Comparison of ENCODE assay signal across 15 mouse cellular contexts in genomic region chr13:92722389-92722788, GRCm38 (mm10).
A peak's percentile ranks its signal among the peaks of the same experiment; 100 is the strongest.
DNase-seq lines count a peak whose midpoint lies in the region; ATAC-seq and TF ChIP-seq lines count a peak whose summit lies in the region.
"Had no signal": no experiment of that assay in that cellular context is flagged by ENCODE, and none has a peak within 500 bp of the region (broad histone marks: within the 10 kb centered on the region; RNA-seq: fewer than 3 reads in every experiment).

No protein-coding gene starts in this region.

- no peak overlapping the region for H3K9ac ChIP-seq in liver, embryonic 13.5 days
- no peak overlapping the region for H3K9ac ChIP-seq in intestine, postnatal 0 days (ENCODE audit: low read depth, low read length)
- H3K9ac ChIP-seq: liver, embryonic 15.5 days; neural tube, embryonic 12.5 days had no signal

- H3K36me3 ChIP-seq in liver, embryonic 13.5 days = no peaks in the 10 kb centered on the region
- no peaks in the 10 kb centered on the region for H3K36me3 ChIP-seq in intestine, postnatal 0 days (ENCODE audit: control insufficient read depth, insufficient read depth)
- H3K36me3 ChIP-seq: liver, embryonic 15.5 days; neural tube, embryonic 12.5 days had no signal

- H3K27me3 ChIP-seq in liver, embryonic 13.5 days = no peaks in the 10 kb centered on the region
- H3K27me3 ChIP-seq in intestine, postnatal 0 days (replicated peaks; ENCODE audit: control insufficient read depth, insufficient read depth, low read length) = no peaks in the 10 kb centered on the region
- H3K27me3 ChIP-seq: liver, embryonic 15.5 days; neural tube, embryonic 12.5 days had no signal

- H3K27ac ChIP-seq in liver, embryonic 13.5 days = no peak overlapping the region
- no peak overlapping the region for H3K27ac ChIP-seq in intestine, postnatal 0 days (ENCODE audit: low read depth, low read length)
- H3K27ac ChIP-seq: kidney, postnatal 0 days; liver, embryonic 15.5 days; neural tube, embryonic 12.5 days had no signal

- H3K4me2 ChIP-seq in liver, embryonic 13.5 days = no peak overlapping the region
- H3K4me2 ChIP-seq in intestine, postnatal 0 days (replicated peaks; ENCODE audit: low read depth) = no peak overlapping the region
- H3K4me2 ChIP-seq: liver, embryonic 15.5 days; neural tube, embryonic 12.5 days had no signal

- DNase-seq in liver, embryonic 13.5 days = no peak
- DNase-seq in liver = no peak
- DNase-seq in thymus, postnatal 0 days (ENCODE audit: low spot score) = peak; percentile 41
- no peak for DNase-seq in thymus, postnatal 4 days
- no peak for DNase-seq in cerebellum, adult 11 months
- DNase-seq in right cerebral cortex, postnatal 14 days = no peak
- DNase-seq: cerebellum, adult 9-11 months; layer of hippocampus, adult 9-11 months; midbrain, embryonic 14.5 days had no signal

- TF ChIP-seq CTCF in intestine, postnatal 0 days (IDR thresholded peaks at IDR 0.05; ENCODE audit: low read depth) = 0 out of 2 replicates have a peak, but pooled peaks have one; percentile 6

- no peaks in the 10 kb centered on the region for H3K9me3 ChIP-seq in liver, embryonic 13.5 days (replicated peaks)
- H3K9me3 ChIP-seq in intestine, postnatal 0 days (ENCODE audit: control insufficient read depth) = no peaks in the 10 kb centered on the region
- H3K9me3 ChIP-seq: liver, embryonic 15.5 days; neural tube, embryonic 12.5 days had no signal

- H3K4me3 ChIP-seq in liver, embryonic 13.5 days (replicated peaks) = no peak overlapping the region
- no peak overlapping the region for H3K4me3 ChIP-seq in intestine, postnatal 0 days (ENCODE audit: low read depth, low read length)
- H3K4me3 ChIP-seq: erythroblast, embryonic 14.5 days; liver, embryonic 15.5 days; neural tube, embryonic 12.5 days had no signal

- 30% methylated on average over 5 of the region's 5 CpGs for WGBS in liver, embryonic 13.5 days (ENCODE audit: insufficient replicate concordance)
- WGBS in intestine, postnatal 0 days = 45% methylated on average over 5 of the region's 5 CpGs

- ATAC-seq in liver, embryonic 13.5 days (ENCODE audit: low read depth) = 0 out of 2 replicates have a peak, but pooled peaks have one; percentile 29
- no peak for ATAC-seq in intestine, postnatal 0 days
- ATAC-seq: hindbrain, embryonic 16.5 days had no signal

- H3K4me1 ChIP-seq in liver, embryonic 13.5 days (replicated peaks) = peaks cover under 1% of the 10 kb centered on the region
- H3K4me1 ChIP-seq in intestine, postnatal 0 days (replicated peaks; ENCODE audit: control insufficient read depth, insufficient read depth, low read length) = no peaks in the 10 kb centered on the region
- H3K4me1 ChIP-seq: liver, embryonic 15.5 days; neural tube, embryonic 12.5 days had no signal
